Mouse (Mus musculus): ENCODE measurements around the gene Srr. TPM values are rescaled to one million over a fixed set of nuclear protein-coding genes. Genes with fewer than 3 reads are reported as not detected.

Gene Srr
- total and polyA plus RNA-seq, 3 experiments: 5.2 to 6.8 TPM; not detected in 1

GRCm38 (mm10) chr11:74924149-74924548, 1.6 kb downstream of the Srr start (continued):
- TF ChIP-seq MAZ (IDR thresholded peaks at IDR 0.05; ENCODE audit: low read depth, low read length) (no peak), MAFK (IDR thresholded peaks at IDR 0.05; ENCODE audit: borderline replicate concordance, low read depth, low read length) (no peak), POLR2A (IDR thresholded peaks at IDR 0.05; ENCODE audit: control insufficient read depth in 1 of 2, insufficient read depth in 1 of 2, low read depth in 1 of 2, low read length in 2 of 2, poor library complexity in 1 of 2) (no peak), TCF12 (IDR thresholded peaks at IDR 0.05; ENCODE audit: low read depth, low read length) (no peak), MEF2A (IDR thresholded peaks at IDR 0.05; ENCODE audit: extremely low read depth, insufficient replicate concordance, low read depth, low read length, poor library complexity, severe bottlenecking) (no peak), E2F4 (IDR thresholded peaks at IDR 0.05; ENCODE audit: borderline replicate concordance, low read depth, low read length) (no peak)

- Histone ChIP-seq H3K79me2 (ENCODE audit: control insufficient read depth, insufficient read depth, low read length, poor library complexity) (peaks cover 1% of the 10 kb centered on the region; the same call in 1 of the 2 replicates), H3K9me3 (replicated peaks; ENCODE audit: insufficient read depth, low read length) (no peaks in the 10 kb centered on the region), H3K36me3 (ENCODE audit: control insufficient read depth in 1 of 2, insufficient read depth in 2 of 2, low read length in 2 of 2) (peaks cover 5 to 8% of the 10 kb centered on the region in 2 experiments), H3K27me3 (ENCODE audit: control insufficient read depth in 1 of 2, insufficient read depth in 2 of 2, low read length in 2 of 2) (no peaks in the 10 kb centered on the region), H3K4me1 (ENCODE audit: control insufficient read depth in 1 of 2, insufficient read depth in 2 of 2, low read length in 2 of 2) (peaks cover 0 to 2% of the 10 kb centered on the region in 2 experiments; a peak in 1 of 4 replicates), H3K4me3 (ENCODE audit: control insufficient read depth in 1 of 2, insufficient read depth in 1 of 2, low read depth in 2 of 2, low read length in 2 of 2) (no peak overlapping the region), H3K27ac (ENCODE audit: control insufficient read depth, low read depth, low read length) (no peak overlapping the region), H3K9ac (ENCODE audit: control insufficient read depth, low read depth, low read length, poor library complexity, severe bottlenecking) (no peak overlapping the region)
- no peak for DNase-seq (ENCODE audit: low read depth, low spot score)
- TF ChIP-seq USF1 (IDR thresholded peaks at IDR 0.05; ENCODE audit: low read depth, low read length) (no peak), CHD2 (IDR thresholded peaks at IDR 0.05; ENCODE audit: low read length) (no peak), EP300 (IDR thresholded peaks at IDR 0.05; ENCODE audit: low read depth in 1 of 2, low read length in 2 of 2) (no peak), ZC3H11A (IDR thresholded peaks at IDR 0.05; ENCODE audit: low read depth, low read length) (no peak), TBP (IDR thresholded peaks at IDR 0.05; ENCODE audit: low read depth, low read length) (no peak), RAD21 (IDR thresholded peaks at IDR 0.05; ENCODE audit: low read depth, low read length) (no peak), USF2 (IDR thresholded peaks at IDR 0.05; ENCODE audit: borderline replicate concordance in 1 of 2, insufficient read depth in 1 of 2, low read depth in 1 of 2, low read length in 2 of 2) (no peak), TAL1 (IDR thresholded peaks at IDR 0.05; ENCODE audit: low read length) (no peak), SIN3A (IDR thresholded peaks at IDR 0.05; ENCODE audit: low read length) (no peak), MXI1 (IDR thresholded peaks at IDR 0.05; ENCODE audit: low read depth, low read length) (no peak), ELF1 (IDR thresholded peaks at IDR 0.05; ENCODE audit: low read depth, low read length) (no peak), SMC3 (IDR thresholded peaks at IDR 0.05; ENCODE audit: low read depth, low read length) (no peak), POLR2A (IDR thresholded peaks at IDR 0.05; ENCODE audit: control insufficient read depth in 1 of 2, insufficient read depth in 1 of 2, low read depth in 1 of 2, low read length in 2 of 2, poor library complexity in 1 of 2) (no peak), MEF2A (IDR thresholded peaks at IDR 0.05; ENCODE audit: extremely low read depth, insufficient replicate concordance, low read depth, low read length, poor library complexity, severe bottlenecking) (no peak), GABPA (IDR thresholded peaks at IDR 0.05; ENCODE audit: low read depth, low read length) (no peak), MAX (IDR thresholded peaks at IDR 0.05; ENCODE audit: low read length) (no peak), HCFC1 (IDR thresholded peaks at IDR 0.05; ENCODE audit: low read depth, low read length) (no peak), MAFK (IDR thresholded peaks at IDR 0.05; ENCODE audit: borderline replicate concordance, low read depth, low read length) (no peak), ETS1 (IDR thresholded peaks at IDR 0.05; ENCODE audit: low read depth, low read length) (no peak)
These were observed 6.5 kb downstream of the Srr start for GRCm38 (mm10) chr11:74919249-74919648.
